Mouse (Mus musculus): ENCODE measurements around the gene H2al3. TPM values are rescaled to one million over a fixed set of nuclear protein-coding genes. Genes with fewer than 3 reads are reported as not detected.

H2al3 gene
- not detected in 2 replicates for polyA plus RNA-seq (2012; rRNA removed)

DNA sequence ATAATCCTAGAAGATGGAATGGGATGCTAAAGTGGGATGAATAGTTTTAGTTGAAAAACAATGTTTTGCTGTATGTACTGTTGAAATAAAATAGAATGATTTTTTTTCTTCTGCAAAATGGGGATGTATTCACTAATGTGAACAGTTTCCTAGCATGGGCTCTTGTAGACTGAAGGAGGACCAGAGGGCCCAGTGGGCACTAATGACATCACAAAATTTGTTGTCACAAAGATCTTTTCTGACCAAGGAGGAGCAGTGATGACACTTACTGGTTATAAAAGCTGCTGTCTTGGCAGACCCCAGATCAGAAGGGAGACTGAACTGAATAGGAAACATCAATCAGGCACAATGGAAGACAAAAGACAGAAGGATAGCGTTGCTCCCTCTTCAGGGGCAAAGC is at the start of gene H2al3:
Gene H2al3 (plus strand): TSS at position 301 of the 400 bp plus-strand sequence.
- 65% methylated on average over 1 of the region's 1 CpGs for WGBS
- no peaks in the 10 kb centered on the region for H3K4me1 ChIP-seq (ENCODE audit: control insufficient read depth, insufficient read depth, insufficient read length, low read length)
- no peaks in the 10 kb centered on the region for H3K27me3 ChIP-seq (ENCODE audit: control insufficient read depth, insufficient read depth, low read length)
- no peak within 1 kb of the TSS for H3K27ac ChIP-seq (ENCODE audit: insufficient read depth, low read depth, low read length)
- TF ChIP-seq CTCF (IDR thresholded peaks at IDR 0.05; ENCODE audit: extremely low read depth, insufficient read length, insufficient replicate concordance, low read depth, low read length): no peak
- no peak for TF ChIP-seq POLR2A (IDR thresholded peaks at IDR 0.05; ENCODE audit: low read depth, low read length)
- no peaks in the 10 kb centered on the region for H3K36me3 ChIP-seq (ENCODE audit: control insufficient read depth, insufficient read depth, low read length)
- H3K4me3 ChIP-seq (ENCODE audit: low read depth, low read length): no peak within 1 kb of the TSS

DNA sequence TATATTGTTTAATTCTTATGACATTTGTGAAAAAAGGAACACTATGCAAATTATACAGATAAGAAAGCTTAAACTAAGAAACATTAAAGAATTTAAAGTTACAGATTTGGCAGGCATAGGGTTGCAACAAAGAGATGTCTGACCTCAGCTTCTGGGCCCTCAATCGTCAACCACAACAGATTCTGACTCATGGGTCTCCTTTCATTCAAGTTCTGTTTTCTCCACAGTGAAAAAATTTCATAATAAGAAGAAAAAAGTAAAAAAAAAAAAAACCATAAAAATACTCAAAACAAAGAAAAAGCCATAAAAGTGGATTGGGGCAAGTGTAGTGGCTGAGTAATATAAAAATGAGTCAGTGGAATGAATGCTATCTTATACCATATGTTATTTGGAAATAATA is 39.4 kb upstream of the H2al3 start:
- TF ChIP-seq CTCF (IDR thresholded peaks at IDR 0.05; ENCODE audit: extremely low read depth, insufficient read length, insufficient replicate concordance, low read depth, low read length): no peak
- no peak for TF ChIP-seq POLR2A (IDR thresholded peaks at IDR 0.05; ENCODE audit: low read depth, low read length)
- WGBS: 65% methylated on average over 1 of the region's 1 CpGs

DNA sequence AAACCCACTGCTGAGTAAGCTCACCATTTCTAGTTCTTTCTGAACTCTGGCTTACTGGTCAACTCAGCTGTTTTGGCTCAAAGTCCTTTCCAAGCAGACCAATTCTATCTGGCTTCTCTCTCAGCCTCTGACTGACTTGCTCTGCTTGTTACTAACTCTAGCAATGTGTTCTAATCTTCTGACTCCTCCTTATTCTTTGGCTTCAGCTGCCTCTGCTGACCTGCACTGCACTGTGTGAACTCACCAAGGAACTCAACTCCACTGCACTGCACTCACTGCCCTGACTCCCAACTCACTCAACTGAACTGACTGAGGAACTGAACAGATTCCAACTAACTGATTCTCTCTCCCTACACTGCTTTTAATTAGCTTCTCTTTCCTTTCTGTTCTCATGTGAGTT is 37.0 kb upstream of the H2al3 start:
- TF ChIP-seq CTCF (IDR thresholded peaks at IDR 0.05; ENCODE audit: extremely low read depth, insufficient read length, insufficient replicate concordance, low read depth, low read length) (no peak), POLR2A (IDR thresholded peaks at IDR 0.05; ENCODE audit: low read depth, low read length) (no peak)
- no peaks in the 10 kb centered on the region for H3K4me1 ChIP-seq (ENCODE audit: control insufficient read depth, insufficient read depth, insufficient read length, low read length)
- no peak overlapping the region for H3K27ac ChIP-seq (ENCODE audit: insufficient read depth, low read depth, low read length)
- no peaks in the 10 kb centered on the region for H3K36me3 ChIP-seq (ENCODE audit: control insufficient read depth, insufficient read depth, low read length)
- no peaks in the 10 kb centered on the region for H3K27me3 ChIP-seq (ENCODE audit: control insufficient read depth, insufficient read depth, low read length)
- H3K4me3 ChIP-seq (ENCODE audit: low read depth, low read length): no peak overlapping the region

More for the DNA sequence above, 39.4 kb upstream of the H2al3 start:
- Histone ChIP-seq H3K4me1 (ENCODE audit: control insufficient read depth, insufficient read depth, insufficient read length, low read length) (no peaks in the 10 kb centered on the region), H3K27ac (ENCODE audit: insufficient read depth, low read depth, low read length) (no peak overlapping the region), H3K4me3 (ENCODE audit: low read depth, low read length) (no peak overlapping the region), H3K36me3 (ENCODE audit: control insufficient read depth, insufficient read depth, low read length) (no peaks in the 10 kb centered on the region), H3K27me3 (ENCODE audit: control insufficient read depth, insufficient read depth, low read length) (no peaks in the 10 kb centered on the region)

DNA sequence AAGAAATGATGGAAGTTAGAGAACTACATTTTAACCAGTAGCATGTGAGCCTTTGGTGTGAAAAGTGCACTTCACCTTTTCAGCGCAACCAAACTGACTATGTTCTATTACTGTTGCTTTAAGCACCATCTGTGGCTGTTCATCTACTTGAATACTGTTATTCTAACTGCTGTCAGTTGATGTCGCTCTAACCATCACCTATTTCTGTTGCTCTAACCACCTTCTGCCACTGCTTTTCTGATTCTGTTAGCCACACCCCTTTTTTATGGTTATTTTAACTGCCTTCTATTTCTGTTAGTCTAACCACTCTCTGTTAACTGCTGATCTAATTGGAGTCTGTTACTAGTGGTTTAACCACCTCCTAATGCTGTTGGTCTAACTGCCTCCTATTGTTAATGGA is 14.7 kb upstream of the H2al3 start:
- Histone ChIP-seq H3K27ac (ENCODE audit: insufficient read depth, low read depth, low read length) (no peak overlapping the region), H3K4me3 (ENCODE audit: low read depth, low read length) (no peak overlapping the region), H3K36me3 (ENCODE audit: control insufficient read depth, insufficient read depth, low read length) (no peaks in the 10 kb centered on the region), H3K4me1 (ENCODE audit: control insufficient read depth, insufficient read depth, insufficient read length, low read length) (no peaks in the 10 kb centered on the region), H3K27me3 (ENCODE audit: control insufficient read depth, insufficient read depth, low read length) (no peaks in the 10 kb centered on the region)
- no peak for TF ChIP-seq CTCF (IDR thresholded peaks at IDR 0.05; ENCODE audit: extremely low read depth, insufficient read length, insufficient replicate concordance, low read depth, low read length)
- no peak for TF ChIP-seq POLR2A (IDR thresholded peaks at IDR 0.05; ENCODE audit: low read depth, low read length)
- 78% methylated on average over 2 of the region's 2 CpGs for WGBS

DNA sequence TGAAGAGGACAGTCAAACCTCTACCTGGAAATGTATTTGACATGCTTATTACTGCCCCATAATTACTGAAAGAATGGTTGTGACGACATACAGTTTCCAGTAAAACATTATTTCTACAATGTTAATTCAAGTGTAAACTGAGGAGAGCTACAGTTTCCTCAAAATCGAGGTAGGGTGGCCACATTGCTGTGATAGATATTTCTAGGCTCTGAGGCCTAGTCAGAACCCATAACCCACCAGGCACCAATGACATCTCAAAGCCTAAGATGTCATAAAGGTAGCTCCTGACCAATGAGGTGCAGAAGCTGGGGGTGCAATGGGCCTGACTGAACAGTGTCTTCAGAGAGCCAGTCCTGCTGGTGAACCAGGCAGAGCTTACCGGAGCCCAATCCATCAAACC is 2.9 kb upstream of the H2al3 start, which contains the start of gene Hypm:
Gene Hypm (plus strand): TSS at position 301 of the 400 bp plus-strand sequence.
- H3K4me1 ChIP-seq (ENCODE audit: control insufficient read depth, insufficient read depth, insufficient read length, low read length): no peaks in the 10 kb centered on the region
- no peaks in the 10 kb centered on the region for H3K36me3 ChIP-seq (ENCODE audit: control insufficient read depth, insufficient read depth, low read length)
- no peak within 1 kb of the TSS for H3K4me3 ChIP-seq (ENCODE audit: low read depth, low read length)
- H3K27ac ChIP-seq (ENCODE audit: insufficient read depth, low read depth, low read length): no peak within 1 kb of the TSS
- TF ChIP-seq POLR2A (IDR thresholded peaks at IDR 0.05; ENCODE audit: low read depth, low read length): no peak
- TF ChIP-seq CTCF (IDR thresholded peaks at IDR 0.05; ENCODE audit: extremely low read depth, insufficient read length, insufficient replicate concordance, low read depth, low read length): no peak
- 75% methylated on average over 3 of the region's 3 CpGs for WGBS
- no peaks in the 10 kb centered on the region for H3K27me3 ChIP-seq (ENCODE audit: control insufficient read depth, insufficient read depth, low read length)

DNA sequence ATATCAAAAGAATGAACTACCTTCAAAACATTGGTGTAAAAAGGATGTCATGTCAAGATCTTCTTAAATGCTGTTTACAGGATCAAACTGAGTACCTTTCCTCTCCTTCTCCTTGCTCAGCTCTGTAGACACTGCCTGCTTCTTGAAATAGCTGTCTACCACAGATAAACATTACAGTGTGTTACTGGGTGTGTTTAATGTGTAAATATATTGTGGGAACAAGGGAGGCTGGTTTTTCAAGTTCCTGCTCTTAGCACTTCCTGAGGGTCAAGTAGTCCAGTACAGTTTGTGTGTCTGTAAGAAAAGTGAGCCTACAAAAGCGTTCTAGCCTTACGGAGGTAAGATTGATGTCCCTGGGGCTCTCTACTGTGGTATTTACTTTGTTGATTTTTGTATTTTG is 12.4 kb downstream of the H2al3 start:
- no peaks in the 10 kb centered on the region for H3K27me3 ChIP-seq (ENCODE audit: control insufficient read depth, insufficient read depth, low read length)
- no peak overlapping the region for H3K27ac ChIP-seq (ENCODE audit: insufficient read depth, low read depth, low read length)
- no peaks in the 10 kb centered on the region for H3K36me3 ChIP-seq (ENCODE audit: control insufficient read depth, insufficient read depth, low read length)
- 60% methylated on average over 2 of the region's 2 CpGs for WGBS
- H3K4me1 ChIP-seq (ENCODE audit: control insufficient read depth, insufficient read depth, insufficient read length, low read length): no peaks in the 10 kb centered on the region
- no peak for TF ChIP-seq CTCF (IDR thresholded peaks at IDR 0.05; ENCODE audit: extremely low read depth, insufficient read length, insufficient replicate concordance, low read depth, low read length)
- no peak for TF ChIP-seq POLR2A (IDR thresholded peaks at IDR 0.05; ENCODE audit: low read depth, low read length)
- no peak overlapping the region for H3K4me3 ChIP-seq (ENCODE audit: low read depth, low read length)

DNA sequence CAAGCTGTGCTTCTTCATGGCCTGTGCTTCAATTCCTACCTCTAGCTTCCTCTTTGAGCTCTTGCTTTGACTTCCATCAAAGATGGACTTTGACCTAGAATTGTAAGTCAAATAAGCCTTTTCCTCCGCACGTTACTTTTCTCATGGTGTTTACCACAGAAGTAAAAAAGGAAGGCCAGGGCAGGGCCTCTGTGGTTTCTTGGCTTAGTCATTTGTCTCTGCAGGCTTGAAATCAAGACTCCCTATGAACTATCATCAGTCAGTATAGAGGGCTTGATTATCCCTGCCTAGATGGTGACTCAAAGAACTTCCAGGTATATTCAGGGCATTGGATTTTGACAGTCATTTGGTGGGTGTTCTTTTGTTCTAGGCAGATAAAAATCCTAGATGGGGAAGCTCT is 26.0 kb downstream of the H2al3 start:
- Histone ChIP-seq H3K27ac (ENCODE audit: insufficient read depth, low read depth, low read length) (no peak overlapping the region), H3K4me3 (ENCODE audit: low read depth, low read length) (no peak overlapping the region), H3K4me1 (ENCODE audit: control insufficient read depth, insufficient read depth, insufficient read length, low read length) (no peaks in the 10 kb centered on the region), H3K36me3 (ENCODE audit: control insufficient read depth, insufficient read depth, low read length) (no peaks in the 10 kb centered on the region), H3K27me3 (ENCODE audit: control insufficient read depth, insufficient read depth, low read length) (no peaks in the 10 kb centered on the region)
- TF ChIP-seq CTCF (IDR thresholded peaks at IDR 0.05; ENCODE audit: extremely low read depth, insufficient read length, insufficient replicate concordance, low read depth, low read length) (no peak), POLR2A (IDR thresholded peaks at IDR 0.05; ENCODE audit: low read depth, low read length) (no peak)
- 71% methylated on average over 2 of the region's 2 CpGs for WGBS

DNA sequence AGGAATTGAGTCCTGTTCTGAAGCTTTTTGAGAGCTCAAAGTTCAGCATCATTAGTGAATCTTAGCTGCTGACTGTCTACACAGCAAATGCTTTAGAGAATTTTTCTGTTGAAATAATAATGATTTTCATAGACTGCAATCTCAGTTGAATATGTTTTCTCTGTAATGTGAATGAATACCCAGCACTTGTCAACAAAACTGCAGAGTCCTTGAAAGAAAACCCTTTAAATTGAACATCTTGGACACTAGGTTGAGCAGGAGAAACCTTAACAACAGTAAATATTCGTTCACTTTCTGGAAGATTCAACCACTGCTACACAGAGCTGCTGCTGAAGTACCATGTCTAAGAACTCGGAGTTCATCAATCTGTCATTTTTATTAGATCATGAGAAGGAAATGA is 35.8 kb downstream of the H2al3 start, which contains the start of gene Sytl5:
Gene Sytl5 (plus strand): TSS at position 301 of the 400 bp plus-strand sequence.
- TF ChIP-seq CTCF (IDR thresholded peaks at IDR 0.05; ENCODE audit: extremely low read depth, insufficient read length, insufficient replicate concordance, low read depth, low read length): no peak
- TF ChIP-seq POLR2A (IDR thresholded peaks at IDR 0.05; ENCODE audit: low read depth, low read length): no peak
- Histone ChIP-seq H3K36me3 (ENCODE audit: control insufficient read depth, insufficient read depth, low read length) (no peaks in the 10 kb centered on the region), H3K4me1 (ENCODE audit: control insufficient read depth, insufficient read depth, insufficient read length, low read length) (no peaks in the 10 kb centered on the region), H3K27me3 (ENCODE audit: control insufficient read depth, insufficient read depth, low read length) (no peaks in the 10 kb centered on the region), H3K27ac (ENCODE audit: insufficient read depth, low read depth, low read length) (no peak within 1 kb of the TSS), H3K4me3 (ENCODE audit: low read depth, low read length) (no peak within 1 kb of the TSS)
- 71% methylated on average over 2 of the region's 2 CpGs for WGBS

Other genes with a start within 250 kb of the H2al3 start
- gene Dynlt3, start 186.7 kb upstream of the H2al3 start, polyA plus RNA-seq (2012; rRNA removed): 1.1 and 2.1 TPM in 2 replicates
- gene Hypm, start 2.8 kb upstream of the H2al3 start, polyA plus RNA-seq (2012; rRNA removed): not detected in 2 replicates
- 0.10 and 0.16 TPM in 2 replicates for gene Sytl5, start 35.9 kb downstream of the H2al3 start, polyA plus RNA-seq (2012; rRNA removed)

Measured in small intestine, adult 2 months (tissue).